Mouse (Mus musculus) CH12.LX (cell line): Measurements from ENCODE around the gene Tbl3. TPM values are rescaled to one million over a fixed set of nuclear protein-coding genes. Genes with fewer than 3 reads are reported as not detected.

Experiments used
- DNase-seq: peaks from one replicate; pipeline ENCODE4 v3.0.0-alpha.2; 2013; ENCODE audit errors: extremely low read depth
- H3K27ac ChIP-seq: 2 replicates; pipeline ENCODE4 v1.5.1; 2012; ENCODE audit warnings: low read depth, mild to moderate bottlenecking, control low read depth, moderate library complexity; ENCODE audit not compliant: insufficient read depth
- H3K27me3 ChIP-seq: replicated peaks from 2 replicates; pipeline ENCODE3; 2012; ENCODE audit warnings: inconsistent platforms
- H3K36me3 ChIP-seq, 2 experiments: replicated peaks in 1 of 2; 2 replicates each; pipeline versions ENCODE3 to v1.6.1; 2012; ENCODE audit warnings: inconsistent platforms in 1 of 2, low read length in 1 of 2, mild to moderate bottlenecking in 1 of 2, mixed read lengths in 1 of 2, moderate library complexity in 1 of 2; ENCODE audit not compliant: control insufficient read depth in 1 of 2, insufficient read depth in 1 of 2
- H3K4me1 ChIP-seq, 2 experiments: 2 replicates each; pipeline ENCODE4 v1.6.1; 2012; ENCODE audit warnings: inconsistent platforms in 1 of 2, moderate library complexity in 1 of 2; ENCODE audit not compliant: insufficient read depth in 2 of 2, control insufficient read depth in 1 of 2
- H3K4me2 ChIP-seq: 2 replicates; pipeline ENCODE4 v1.6.1; 2012; ENCODE audit warnings: low read depth, mild to moderate bottlenecking, control low read depth; ENCODE audit not compliant: poor library complexity, insufficient read depth, severe bottlenecking
- H3K4me3 ChIP-seq, 3 experiments: fragments of 150-350 bp in 1 of 3; sonication (generic) in 1 of 3; replicated peaks in 1 of 3; 2 replicates each; pipeline versions ENCODE3 to v1.5.1; 2011 to 2012; ENCODE audit warnings: low read depth in 2 of 3, low read length in 2 of 3, mild to moderate bottlenecking in 2 of 3, moderate library complexity in 2 of 3, control low read depth in 1 of 3, improper control_type of control experiment in 1 of 3, inconsistent platforms in 1 of 3, mixed read lengths in 1 of 3; ENCODE audit not compliant: poor library complexity in 1 of 3
- H3K79me2 ChIP-seq: replicated peaks from 2 replicates; pipeline ENCODE4 v1.6.1; 2012; ENCODE audit warnings: mild to moderate bottlenecking, moderate library complexity; ENCODE audit not compliant: control insufficient read depth, poor library complexity, insufficient read depth, severe bottlenecking; ENCODE audit errors: extremely low read depth
- H3K9ac ChIP-seq: 2 replicates; pipeline ENCODE4 v1.6.1; 2012; ENCODE audit warnings: low read depth, mild to moderate bottlenecking, control low read depth, moderate library complexity; ENCODE audit not compliant: insufficient read depth
- H3K9me3 ChIP-seq: replicated peaks from 2 replicates; pipeline ENCODE3; 2012; ENCODE audit warnings: low read length, inconsistent platforms, mixed read lengths
- BHLHE40 ChIP-seq: IDR thresholded peaks from 2 replicates; pipeline ENCODE4 v1.6.1; 2011; ENCODE audit warnings: mild to moderate bottlenecking, low read depth, low read length, improper control_type of control experiment
- CHD1 ChIP-seq: IDR thresholded peaks from 2 replicates; pipeline ENCODE4 v1.6.1; 2012; ENCODE audit warnings: low read depth, low read length, improper control_type of control experiment, inconsistent platforms
- CHD2 ChIP-seq: IDR thresholded peaks from 2 replicates; pipeline ENCODE4 v1.6.1; 2011; ENCODE audit warnings: low read length, improper control_type of control experiment
- CTCF ChIP-seq, 2 experiments: IDR thresholded peaks in 1 of 2; conservative IDR thresholded peaks in 1 of 2; 2 replicates each; pipeline ENCODE4 v1.5.1; 2011 to 2012; ENCODE audit warnings: low read depth in 2 of 2, low read length in 2 of 2, improper control_type of control experiment in 1 of 2, inconsistent platforms in 1 of 2, mild to moderate bottlenecking in 1 of 2, moderate library complexity in 1 of 2
- E2F4 ChIP-seq: IDR thresholded peaks from 2 replicates; pipeline ENCODE4 v1.6.1; 2011; ENCODE audit warnings: low read depth, low read length, improper control_type of control experiment; ENCODE audit not compliant: insufficient replicate concordance
- ELF1 ChIP-seq: IDR thresholded peaks from 2 replicates; pipeline ENCODE4 v1.6.1; 2014; ENCODE audit warnings: low read depth, mild to moderate bottlenecking, inconsistent platforms, low read length, improper control_type of control experiment
- EP300 ChIP-seq: IDR thresholded peaks from 2 replicates; pipeline ENCODE4 v1.6.1; 2011; ENCODE audit warnings: low read length, improper control_type of control experiment
- ETS1 ChIP-seq: conservative IDR thresholded peaks from 2 replicates; pipeline ENCODE4 v1.6.1; 2012; ENCODE audit warnings: low read depth, mild to moderate bottlenecking, inconsistent platforms, low read length, improper control_type of control experiment, moderate library complexity
- GABPA ChIP-seq: IDR thresholded peaks from 2 replicates; pipeline ENCODE4 v1.6.1; 2012; ENCODE audit warnings: low read depth, low read length, improper control_type of control experiment, inconsistent platforms; ENCODE audit not compliant: insufficient replicate concordance
- HCFC1 ChIP-seq: IDR thresholded peaks from 2 replicates; pipeline ENCODE4 v1.6.1; 2012; ENCODE audit warnings: low read depth, mild to moderate bottlenecking, inconsistent platforms, low read length, improper control_type of control experiment
- IRF4 ChIP-seq: IDR thresholded peaks from 2 replicates; pipeline ENCODE4 v1.6.1; 2014; ENCODE audit warnings: low read depth, mild to moderate bottlenecking, inconsistent platforms, low read length, improper control_type of control experiment
- JUN ChIP-seq: IDR thresholded peaks from 2 replicates; pipeline ENCODE4 v1.6.1; 2011; ENCODE audit warnings: low read depth, mild to moderate bottlenecking, low read length, improper control_type of control experiment, moderate library complexity; ENCODE audit not compliant: insufficient read depth
- JUND ChIP-seq: conservative IDR thresholded peaks from 2 replicates; pipeline ENCODE4 v1.6.1; 2011; ENCODE audit warnings: low read depth, low read length, improper control_type of control experiment
- KAT2A ChIP-seq: IDR thresholded peaks from 2 replicates; pipeline ENCODE4 v1.6.1; 2012; ENCODE audit warnings: low read length, improper control_type of control experiment, inconsistent platforms; ENCODE audit not compliant: insufficient replicate concordance
- MAFK ChIP-seq: IDR thresholded peaks from 2 replicates; pipeline ENCODE4 v1.6.1; 2011; ENCODE audit warnings: low read length, improper control_type of control experiment; ENCODE audit not compliant: insufficient replicate concordance
- MAX ChIP-seq: IDR thresholded peaks from 2 replicates; pipeline ENCODE4 v1.6.1; 2011; ENCODE audit warnings: low read length, improper control_type of control experiment
- MAZ ChIP-seq: IDR thresholded peaks from 2 replicates; pipeline ENCODE4 v1.6.1; 2012; ENCODE audit warnings: low read depth, mild to moderate bottlenecking, inconsistent platforms, low read length, improper control_type of control experiment, moderate library complexity
- MEF2A ChIP-seq: IDR thresholded peaks from 2 replicates; pipeline ENCODE4 v1.6.1; 2014; ENCODE audit warnings: low read depth, mild to moderate bottlenecking, inconsistent platforms, low read length, improper control_type of control experiment, borderline replicate concordance
- MXI1 ChIP-seq: IDR thresholded peaks from 2 replicates; pipeline ENCODE4 v1.6.1; 2011; ENCODE audit warnings: mild to moderate bottlenecking, low read depth, low read length, improper control_type of control experiment
- MYC ChIP-seq: IDR thresholded peaks from 2 replicates; pipeline ENCODE4 v1.6.1; 2011; ENCODE audit warnings: low read depth, mild to moderate bottlenecking, improper control_type of control experiment, low read length
- NELFE ChIP-seq: IDR thresholded peaks from 2 replicates; pipeline ENCODE4 v1.6.1; 2011; ENCODE audit warnings: low read depth, low read length, improper control_type of control experiment
- NRF1 ChIP-seq: IDR thresholded peaks from 2 replicates; pipeline ENCODE4 v1.6.1; 2014; ENCODE audit warnings: low read depth, mild to moderate bottlenecking, inconsistent platforms, low read length, improper control_type of control experiment, moderate library complexity
- PAX5 ChIP-seq: IDR thresholded peaks from 2 replicates; pipeline ENCODE4 v1.6.1; 2012; ENCODE audit warnings: low read length, inconsistent platforms, mixed read lengths
- POLR2A ChIP-seq: IDR thresholded peaks from 2 replicates; pipeline ENCODE4 v1.6.1; 2011; ENCODE audit warnings: low read depth, mild to moderate bottlenecking, improper control_type of control experiment, low read length
- POLR2AphosphoS2 ChIP-seq: IDR thresholded peaks from 2 replicates; pipeline ENCODE4 v1.6.1; 2011; ENCODE audit warnings: low read depth, low read length, improper control_type of control experiment
- RAD21 ChIP-seq: IDR thresholded peaks from 2 replicates; pipeline ENCODE4 v1.6.1; 2011; ENCODE audit warnings: low read depth, mild to moderate bottlenecking, low read length, improper control_type of control experiment, moderate library complexity
- RCOR1 ChIP-seq: conservative IDR thresholded peaks from 2 replicates; pipeline ENCODE4 v1.6.1; 2012; ENCODE audit warnings: low read depth, mild to moderate bottlenecking, inconsistent platforms, low read length, improper control_type of control experiment
- SIN3A ChIP-seq: IDR thresholded peaks from 2 replicates; pipeline ENCODE4 v1.6.1; 2012; ENCODE audit warnings: low read length, improper control_type of control experiment, inconsistent platforms
- SMC3 ChIP-seq: IDR thresholded peaks from 2 replicates; pipeline ENCODE4 v1.6.1; 2011; ENCODE audit warnings: low read depth, low read length, improper control_type of control experiment
- TBP ChIP-seq: conservative IDR thresholded peaks from 2 replicates; pipeline ENCODE4 v1.6.1; 2011; ENCODE audit warnings: low read depth, low read length, improper control_type of control experiment
- TCF12 ChIP-seq: IDR thresholded peaks from 2 replicates; pipeline ENCODE4 v1.6.1; 2014; ENCODE audit warnings: low read depth, mild to moderate bottlenecking, inconsistent platforms, low read length, improper control_type of control experiment
- UBTF ChIP-seq: IDR thresholded peaks from 2 replicates; pipeline ENCODE4 v1.6.1; 2012; ENCODE audit warnings: low read depth, mild to moderate bottlenecking, inconsistent platforms, low read length, improper control_type of control experiment, moderate library complexity
- USF1 ChIP-seq: IDR thresholded peaks from 2 replicates; pipeline ENCODE4 v1.6.1; 2014; ENCODE audit warnings: low read depth, mild to moderate bottlenecking, inconsistent platforms, low read length, improper control_type of control experiment
- USF2 ChIP-seq: conservative IDR thresholded peaks from 2 replicates; pipeline ENCODE4 v1.6.1; 2011; ENCODE audit warnings: low read depth, low read length, improper control_type of control experiment
- ZC3H11A ChIP-seq: IDR thresholded peaks from 2 replicates; pipeline ENCODE4 v1.6.1; 2012; ENCODE audit warnings: low read depth, mild to moderate bottlenecking, inconsistent platforms, low read length, improper control_type of control experiment
- ZKSCAN1 ChIP-seq: IDR thresholded peaks from 2 replicates; pipeline ENCODE4 v1.6.1; 2012; ENCODE audit warnings: low read depth, inconsistent platforms, low read length, improper control_type of control experiment, borderline replicate concordance
- ZMIZ1 ChIP-seq: IDR thresholded peaks from 2 replicates; pipeline ENCODE4 v1.6.1; 2012; ENCODE audit warnings: low read depth, mild to moderate bottlenecking, inconsistent platforms, low read length, improper control_type of control experiment
- ZNF384 ChIP-seq: IDR thresholded peaks from 2 replicates; pipeline ENCODE4 v1.6.1; 2012; ENCODE audit warnings: low read depth, low read length, improper control_type of control experiment, inconsistent platforms
- dilution Hi-C: fragments of 300-500 bp; cut with MboI; formaldehyde crosslinking; loops from 2 replicates; pipeline ENCODE4 v1.14.3; 2020; ENCODE audit warnings: low sequenced_read_pairs; ENCODE audit not compliant: extremely low pct_unique_long_range_greater_than_20kb, extremely low pct_ligation_motif_present
- in situ Hi-C: fragments of 300-500 bp; cut with MboI; formaldehyde crosslinking; loops from 3 replicates; pipeline ENCODE4 v1.14.3; 2019; ENCODE audit warnings: low sequenced_read_pairs, low pct_ligation_motif_present, low pct_unique_long_range_greater_than_20kb, mixed read lengths
- polyA plus RNA-seq: library from polyadenylated mRNA; unstranded; fragments of >175 nt; gene quantifications from 2 replicates; pipeline ENCODE4 v1.2.1, GENCODE M21; 2012; ENCODE audit warnings: low read depth; ENCODE audit not compliant: insufficient read length
- total RNA-seq, 2 experiments: library from RNA; depleted of rRNA; stranded (reverse); fragments of 300-350 nt in 1 of 2; fragments of >200 nt in 1 of 2; gene quantifications; 2 replicates each; pipeline ENCODE4 v1.2.3; 2012 to 2014

The Tbl3 gene
- total and polyA plus RNA-seq, 3 experiments: 98.0 to 105 (median 104) TPM

DNA sequence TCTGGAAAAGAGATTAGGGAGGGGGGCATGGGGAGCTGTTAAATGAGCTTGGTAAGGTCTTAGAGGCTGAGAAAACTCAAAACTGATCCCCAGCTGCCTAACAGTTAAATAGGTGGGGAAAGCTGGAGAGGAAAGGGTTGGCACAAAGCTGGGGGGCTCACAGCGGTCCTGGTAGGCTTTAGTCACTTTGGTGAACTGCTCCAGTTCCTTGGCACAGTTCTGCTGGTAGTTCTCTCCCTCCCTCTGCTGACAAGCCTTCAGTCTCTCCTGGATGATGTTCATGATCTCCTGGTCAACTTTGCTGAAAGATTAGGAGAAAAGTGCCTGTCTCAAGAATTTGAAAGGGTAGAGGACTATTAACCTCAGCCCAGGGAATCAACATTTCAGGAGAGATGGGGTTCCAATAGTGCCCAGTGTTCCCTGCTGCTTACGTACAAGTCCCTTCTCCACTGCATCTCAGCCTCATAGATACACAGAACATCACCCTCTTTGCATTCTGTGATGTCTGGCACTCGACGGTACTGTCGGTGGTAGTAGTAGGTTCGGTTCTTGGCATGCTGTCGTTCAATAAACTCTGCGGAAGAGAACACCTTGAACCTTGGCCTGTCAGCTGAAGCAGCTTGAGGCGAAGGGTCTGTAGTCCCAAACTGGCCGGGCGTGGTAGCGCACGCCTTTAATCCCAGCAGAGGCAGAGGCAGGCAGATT is 14.9 kb upstream of the Tbl3 start:
- DNase-seq: peak; percentile 54
- peaks cover 29 to 34% of the 10 kb centered on the region in 2 experiments for H3K36me3 ChIP-seq
- peaks cover 47% of the 10 kb centered on the region for H3K79me2 ChIP-seq
- H3K4me1 ChIP-seq: peaks cover 5 to 28% of the 10 kb centered on the region in 2 experiments; a peak in 3 of 4 replicates
- H3K27me3 ChIP-seq: no peaks in the 10 kb centered on the region
- peak overlapping the region; percentile 20 to 64 (median 28) for H3K4me3 ChIP-seq
- in situ Hi-C loops: no loop called here
- TF ChIP-seq HCFC1 (no peak), USF1 (no peak), EP300 (no peak), CHD1 (peak; percentile 66; the same call in 1 of the 2 replicates), MAZ (0 out of 2 replicates have a peak, but pooled peaks have one; percentile 31), RCOR1 (no peak), SMC3 (no peak), MYC (no peak), IRF4 (no peak), CHD2 (peak; percentile 20; the same call in 1 of the 2 replicates), POLR2A (peak; percentile 63), ZKSCAN1 (no peak), MAFK (no peak), TBP (no peak), TCF12 (no peak), JUN (no peak), ETS1 (no peak), MXI1 (no peak), ZC3H11A (no peak), UBTF (no peak), JUND (no peak), KAT2A (no peak), PAX5 (no peak), MAX (no peak), E2F4 (no peak), ZMIZ1 (peak; percentile 83; the same call in 1 of the 2 replicates), GABPA (no peak), BHLHE40 (no peak), CTCF (conservative IDR thresholded peaks at IDR 0.05 in 1 of 2, IDR thresholded peaks at IDR 0.05 in 1 of 2; ENCODE audit: low read depth in 2 of 2, low read length in 2 of 2) (no peak), NELFE (no peak), POLR2AphosphoS2 (peak; percentile 98), MEF2A (no peak), ELF1 (no peak), SIN3A (no peak), NRF1 (0 out of 2 replicates have a peak, but pooled peaks have one; percentile 10), ZNF384 (no peak), USF2 (no peak; the same call in 1 of the 2 replicates), RAD21 (no peak)
- H3K9ac ChIP-seq: peak overlapping the region; percentile 75
- dilution Hi-C loops: no loop called here
- H3K9me3 ChIP-seq: no peaks in the 10 kb centered on the region
- H3K27ac ChIP-seq: peak overlapping the region; percentile 2; the same call in 1 of the 2 replicates
- H3K4me2 ChIP-seq: peak overlapping the region; percentile 98
